Mouse (Mus musculus) C2C12 (cell line): ENCODE results near the gene Zfp92.

Experiments
- CTCF ChIP-seq: IDR thresholded peaks from one replicate; pipeline ENCODE4 v1.5.1; 2011; ENCODE audit not compliant: control insufficient read depth, insufficient read depth, insufficient read length
- MAX ChIP-seq: IDR thresholded peaks from one replicate; pipeline ENCODE4 v1.6.1; 2011; ENCODE audit warnings: mild to moderate bottlenecking, control low read depth
- MYOG ChIP-seq: IDR thresholded peaks from one replicate; pipeline ENCODE4 v1.6.1; 2011; ENCODE audit not compliant: control insufficient read depth, insufficient read length; ENCODE audit errors: extremely low read depth

DNA sequence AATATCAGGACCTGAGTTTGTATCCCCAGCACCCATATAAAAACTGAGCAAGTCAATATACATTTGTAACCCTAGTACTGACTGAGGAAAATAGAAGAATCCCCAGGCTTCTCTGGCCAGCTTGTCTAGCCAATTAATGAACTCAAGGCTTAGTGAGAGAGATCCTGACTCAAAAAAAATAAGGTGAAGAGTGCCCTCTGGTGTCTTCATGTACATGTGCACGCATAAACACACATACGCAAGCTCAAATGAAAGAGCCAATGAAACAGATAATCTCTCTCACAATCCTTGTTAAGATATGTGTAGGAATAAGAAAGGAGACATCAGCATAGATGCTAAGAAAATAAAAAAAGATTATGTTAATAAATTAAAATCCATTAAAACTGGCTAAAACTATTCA is 19.1 kb downstream of the Zfp92 start:
- TF ChIP-seq CTCF (no peak), MAX (no peak), MYOG (no peak)
